Mouse (Mus musculus) lung, postnatal 14 days (tissue): Measurements from ENCODE around the gene Pfdn2.
"Not testable (repeated sequence)": the region's sequence is repeated elsewhere in the genome, so short reads cannot be mapped to it uniquely, and the experiment has no call there.

Experiments used
- DNase-seq: peaks from one replicate; pipeline ENCODE4 v3.0.0; 2021

Pfdn2 gene

GRCm38 (mm10) chr1:171345225-171346094 is at the start of gene Pfdn2, which contains the start of gene Nit1:
Pfdn2 (plus strand) TSS chr1:171345670.
Nit1 (minus strand) TSS chr1:171345646.
- DNase-seq = peak; percentile 93

GRCm38 (mm10) chr1:171298226-171298625 is 47.2 kb upstream of the Pfdn2 start:
- DNase-seq = no peak

GRCm38 (mm10) chr1:171306157-171306556 is 39.3 kb upstream of the Pfdn2 start:
- not testable (repeated sequence) for DNase-seq

GRCm38 (mm10) chr1:171309321-171309720 is 36.1 kb upstream of the Pfdn2 start:
- DNase-seq = no peak

- DNase-seq = no peak
Measured at GRCm38 (mm10) chr1:171319748-171320147, 25.7 kb upstream of the Pfdn2 start.

- DNase-seq = no peak
Measured at GRCm38 (mm10) chr1:171320151-171320550, 25.3 kb upstream of the Pfdn2 start.

- no peak for DNase-seq
Measured at GRCm38 (mm10) chr1:171321415-171321814, 24.1 kb upstream of the Pfdn2 start.

- DNase-seq = no peak
Measured at GRCm38 (mm10) chr1:171322012-171322411, 23.5 kb upstream of the Pfdn2 start.

- no peak for DNase-seq
Measured at GRCm38 (mm10) chr1:171325571-171325970, 19.9 kb upstream of the Pfdn2 start.

- DNase-seq = not testable (repeated sequence)
Measured at GRCm38 (mm10) chr1:171326588-171326987, 18.9 kb upstream of the Pfdn2 start.

- DNase-seq = no peak
Measured at GRCm38 (mm10) chr1:171328244-171328643, 17.2 kb upstream of the Pfdn2 start.

- peak; percentile 88 for DNase-seq
Measured at GRCm38 (mm10) chr1:171328839-171329432, 16.5 kb upstream of the Pfdn2 start, which contains the start of gene Dedd. Dedd (plus strand) TSS chr1:171329145.

GRCm38 (mm10) chr1:171329433-171330215 is 15.8 kb upstream of the Pfdn2 start:
- DNase-seq = peak; percentile 81

GRCm38 (mm10) chr1:171330216-171330560 is 15.3 kb upstream of the Pfdn2 start:
- no peak for DNase-seq

- no peak for DNase-seq
Measured at GRCm38 (mm10) chr1:171342262-171343207, 2.9 kb upstream of the Pfdn2 start.

GRCm38 (mm10) chr1:171343922-171344677 is 1.4 kb upstream of the Pfdn2 start:
- peak; percentile 55 for DNase-seq

GRCm38 (mm10) chr1:171344715-171345114 is 755 bp upstream of the Pfdn2 start:
- DNase-seq = no peak

GRCm38 (mm10) chr1:171346095-171346450 is 603 bp downstream of the Pfdn2 start:
- no peak for DNase-seq

GRCm38 (mm10) chr1:171348665-171349064 is 3.2 kb downstream of the Pfdn2 start:
- no peak for DNase-seq

- no peak for DNase-seq
Measured at GRCm38 (mm10) chr1:171349210-171349609, 3.7 kb downstream of the Pfdn2 start.

- peak; percentile 35 for DNase-seq
Measured at GRCm38 (mm10) chr1:171355812-171356340, 10.4 kb downstream of the Pfdn2 start.
